Mouse (Mus musculus): ENCODE results near the gene Hsd11b2. TPM values are rescaled to one million over a fixed set of nuclear protein-coding genes. Genes with fewer than 3 reads are reported as not detected.

Hsd11b2 gene
- polyA plus RNA-seq, 1 experiment from 2014 or later, result 1.5 TPM

DNA sequence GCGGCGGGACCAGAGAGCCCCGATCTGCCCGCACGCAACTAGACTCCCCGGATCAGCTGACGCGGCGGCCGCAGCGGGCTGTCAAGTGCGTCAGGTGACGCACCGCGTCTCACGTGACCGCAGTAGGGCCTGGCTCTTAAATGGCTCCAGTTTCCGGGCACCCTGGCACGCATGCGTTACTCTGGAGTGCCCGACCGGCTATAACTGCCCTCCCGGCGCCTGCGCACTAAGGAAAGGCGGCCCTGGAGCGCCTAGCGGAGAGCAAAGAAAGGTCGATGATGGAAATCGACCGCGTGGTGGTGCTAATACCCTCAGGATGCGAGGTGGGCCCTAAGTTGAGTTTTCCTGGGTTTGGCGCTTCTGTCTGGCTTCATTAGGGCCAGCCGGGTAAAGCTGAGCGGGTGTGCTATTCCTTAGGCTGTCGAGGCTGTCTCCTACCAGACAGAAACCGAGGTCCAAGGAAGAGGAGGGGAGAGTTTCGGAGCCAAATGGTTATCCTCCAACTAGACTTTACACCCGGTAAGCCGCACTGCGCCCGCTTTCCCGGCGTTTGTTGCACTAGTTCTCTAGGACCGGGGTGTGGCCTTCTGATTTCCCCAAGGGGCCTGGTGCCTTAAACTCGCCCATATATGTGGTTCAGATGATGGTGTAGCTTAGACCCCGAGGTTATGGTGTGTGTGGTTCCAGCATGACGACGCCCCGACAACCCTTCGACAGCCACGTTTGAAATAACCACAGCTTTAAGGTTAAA is 47.6 kb downstream of the Hsd11b2 start, which contains the start of gene Atp6v0d1:
TSS of gene Atp6v0d1 (minus strand) at position 96 of the 751 bp plus-strand sequence.
- peak; percentile 99 for DNase-seq
- WGBS (ENCODE audit: insufficient replicate concordance), result 3% methylated on average over 52 of the region's 53 CpGs
- peak within 1 kb of the TSS; percentile 90 for H3K4me3 ChIP-seq (replicated peaks)
- peak within 1 kb of the TSS; percentile 96 for H3K9ac ChIP-seq
- no peaks in the 10 kb centered on the region for H3K27me3 ChIP-seq
- peaks cover 50% of the 10 kb centered on the region for H3K4me1 ChIP-seq (replicated peaks)
- ATAC-seq (ENCODE audit: low read depth), result peak; percentile 99
- H3K27ac ChIP-seq, result peak within 1 kb of the TSS; percentile 91
- H3K36me3 ChIP-seq, result 0 out of 2 replicates have a peak, but pooled peaks cover 4% of the 10 kb centered on the region
- no peaks in the 10 kb centered on the region for H3K9me3 ChIP-seq (replicated peaks)
- H3K4me2 ChIP-seq, result peak within 1 kb of the TSS; percentile 89

DNA sequence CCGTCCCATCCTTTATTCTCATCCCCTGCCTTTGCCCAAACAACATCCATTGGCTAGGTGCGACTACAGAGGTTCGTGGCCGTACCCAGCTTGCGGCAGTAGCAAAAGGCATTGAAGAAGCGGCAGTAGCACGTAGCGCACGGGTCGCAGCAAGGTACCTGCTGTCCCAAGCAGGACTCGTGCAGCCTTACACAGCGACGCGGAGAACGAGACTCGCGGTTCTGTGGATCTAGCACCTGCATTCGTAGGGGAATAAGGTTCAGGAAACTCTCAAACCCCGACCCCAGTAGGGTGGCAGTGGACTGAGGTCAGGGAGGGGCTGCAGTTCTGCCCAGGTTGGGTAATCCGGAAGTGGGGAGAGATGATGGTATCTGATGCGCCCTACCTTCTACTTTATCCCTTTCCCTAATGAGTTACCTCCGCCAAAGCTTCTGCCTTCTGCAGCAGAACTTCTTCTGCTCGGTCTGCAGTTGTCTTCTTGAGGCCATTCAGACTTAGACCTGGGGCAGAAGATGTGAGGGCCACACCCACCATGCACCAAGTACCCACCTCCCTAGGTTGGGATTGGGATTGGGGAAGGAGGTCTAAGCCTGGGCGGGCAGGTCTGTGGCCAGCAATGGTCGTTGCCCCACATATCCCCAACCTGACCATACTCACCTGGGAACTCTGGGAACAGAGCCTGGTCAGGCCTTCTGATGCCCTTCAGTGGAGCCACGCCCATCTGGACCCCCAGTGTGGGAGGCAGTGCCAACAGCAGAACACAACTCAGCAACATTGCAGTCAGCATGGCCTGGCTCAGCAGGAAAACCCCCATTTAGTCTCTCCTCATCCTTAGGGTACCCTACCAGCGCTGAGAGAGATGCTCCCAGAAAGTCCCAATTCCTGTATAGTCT is 48.4 kb downstream of the Hsd11b2 start:
- Histone ChIP-seq H3K9me3 (replicated peaks) (no peaks in the 10 kb centered on the region), H3K4me3 (replicated peaks) (peak overlapping the region; percentile 90), H3K27ac (peak overlapping the region; percentile 82; the same call in 1 of the 2 replicates), H3K9ac (peak overlapping the region; percentile 74), H3K27me3 (no peaks in the 10 kb centered on the region), H3K4me1 (replicated peaks) (peaks cover 43% of the 10 kb centered on the region), H3K4me2 (peak overlapping the region; percentile 79), H3K36me3 (0 out of 2 replicates have a peak, but pooled peaks cover 4% of the 10 kb centered on the region)
- ATAC-seq (ENCODE audit: low read depth) (no peak), DNase-seq (peak; percentile 42)
- 21% methylated on average over 27 of the region's 27 CpGs for WGBS (ENCODE audit: insufficient replicate concordance)

DNA sequence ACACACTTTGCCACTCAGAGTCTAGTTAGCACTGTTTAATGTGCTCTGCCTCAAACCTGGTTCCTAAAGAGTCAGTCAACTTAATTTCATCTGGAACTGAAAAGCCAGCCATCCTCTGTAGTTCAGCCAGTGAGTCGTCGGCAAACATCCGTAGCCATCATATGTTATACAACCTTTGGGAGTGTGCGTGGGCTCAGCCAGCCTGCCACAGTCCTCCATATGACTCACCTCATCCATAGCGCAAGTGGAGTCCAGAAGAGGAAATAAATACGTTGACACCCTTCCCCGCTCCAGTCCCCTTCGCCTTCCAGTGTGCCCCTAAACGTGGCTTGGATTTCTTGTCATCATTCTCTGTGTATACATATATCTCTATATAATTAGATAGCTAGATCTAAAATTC is 53.3 kb downstream of the Hsd11b2 start:
- H3K4me2 ChIP-seq, result no peak overlapping the region
- ATAC-seq (ENCODE audit: low read depth), result no peak
- H3K36me3 ChIP-seq, result no peaks in the 10 kb centered on the region
- peaks cover 5% of the 10 kb centered on the region for H3K4me1 ChIP-seq (replicated peaks)
- no peak overlapping the region for H3K9ac ChIP-seq
- no peaks in the 10 kb centered on the region for H3K27me3 ChIP-seq
- DNase-seq, result no peak
- WGBS (ENCODE audit: insufficient replicate concordance), result 82% methylated on average over 9 of the region's 9 CpGs
- H3K27ac ChIP-seq, result no peak overlapping the region
- no peak overlapping the region for H3K4me3 ChIP-seq (replicated peaks)
- H3K9me3 ChIP-seq (replicated peaks), result no peaks in the 10 kb centered on the region

DNA sequence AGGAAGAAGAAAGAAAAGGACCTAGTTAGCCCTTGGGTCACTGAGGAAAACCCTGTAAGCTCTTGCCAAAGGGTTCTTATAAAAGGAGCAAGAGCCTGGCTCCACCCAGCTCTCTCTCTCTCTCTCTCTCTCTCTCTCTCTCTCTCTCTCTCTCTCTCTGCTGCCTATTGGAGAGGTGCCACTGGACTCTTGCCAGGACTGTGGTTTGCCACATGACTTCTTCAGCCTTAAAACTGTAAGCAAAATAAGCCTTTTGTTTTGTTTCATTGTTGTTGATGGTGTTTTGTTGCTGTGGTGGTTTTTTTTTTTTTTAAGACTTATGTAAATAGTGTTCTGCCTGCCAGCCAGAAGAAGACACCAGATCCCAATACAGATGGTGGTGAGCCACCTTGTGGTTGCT is 54.9 kb downstream of the Hsd11b2 start:
- Histone ChIP-seq H3K4me1 (replicated peaks) (no peaks in the 10 kb centered on the region), H3K9ac (no peak overlapping the region), H3K27ac (no peak overlapping the region), H3K9me3 (replicated peaks) (no peaks in the 10 kb centered on the region), H3K4me3 (replicated peaks) (no peak overlapping the region), H3K4me2 (no peak overlapping the region), H3K27me3 (no peaks in the 10 kb centered on the region), H3K36me3 (no peaks in the 10 kb centered on the region)
- no peak for ATAC-seq (ENCODE audit: low read depth)
- DNase-seq, result no peak

Other genes starting within 250 kb of the Hsd11b2 start
- 0.10 TPM in 1 of 2 replicates, not detected in the other for gene Hsf4, start 249.0 kb upstream of the Hsd11b2 start, polyA plus RNA-seq (2015; fragmentation: Nextera tagmentation; extraction: Ambion mirVana)
- gene Nol3, start 242.6 kb upstream of the Hsd11b2 start, polyA plus RNA-seq (2015; fragmentation: Nextera tagmentation; extraction: Ambion mirVana), result 0.10 and 0.14 TPM in 2 replicates
- 0.60 and 1.1 TPM in 2 replicates for gene 4931428F04Rik, start 228.9 kb upstream of the Hsd11b2 start, polyA plus RNA-seq (2015; fragmentation: Nextera tagmentation; extraction: Ambion mirVana)
- 6.2 and 6.7 TPM in 2 replicates for gene Exoc3l, start 222.7 kb upstream of the Hsd11b2 start, polyA plus RNA-seq (2015; fragmentation: Nextera tagmentation; extraction: Ambion mirVana)
- gene E2f4, start 221.1 kb upstream of the Hsd11b2 start, polyA plus RNA-seq (2015; fragmentation: Nextera tagmentation; extraction: Ambion mirVana), result 187 and 232 TPM in 2 replicates
- 2.1 and 2.8 TPM in 2 replicates for gene Elmo3, start 213.2 kb upstream of the Hsd11b2 start, polyA plus RNA-seq (2015; fragmentation: Nextera tagmentation; extraction: Ambion mirVana)
- 9.4 and 9.5 TPM in 2 replicates for gene Lrrc29, start 192.5 kb upstream of the Hsd11b2 start, polyA plus RNA-seq (2015; fragmentation: Nextera tagmentation; extraction: Ambion mirVana)
- 103 and 108 TPM in 2 replicates for gene Tmem208, start 192.4 kb upstream of the Hsd11b2 start, polyA plus RNA-seq (2015; fragmentation: Nextera tagmentation; extraction: Ambion mirVana)
- gene Fhod1, start 170.8 kb upstream of the Hsd11b2 start, polyA plus RNA-seq (2015; fragmentation: Nextera tagmentation; extraction: Ambion mirVana), result 0.66 and 0.71 TPM in 2 replicates
- gene Slc9a5, start 169.9 kb upstream of the Hsd11b2 start, polyA plus RNA-seq (2015; fragmentation: Nextera tagmentation; extraction: Ambion mirVana), result 0.14 and 0.15 TPM in 2 replicates
- gene Plekhg4, start 145.5 kb upstream of the Hsd11b2 start, polyA plus RNA-seq (2015; fragmentation: Nextera tagmentation; extraction: Ambion mirVana), result 0.05 and 0.09 TPM in 2 replicates
- gene Kctd19, start 105.3 kb upstream of the Hsd11b2 start, polyA plus RNA-seq (2015; fragmentation: Nextera tagmentation; extraction: Ambion mirVana), result not detected in 2 replicates
- 0.15 and 0.16 TPM in 2 replicates for gene Lrrc36, start 105.2 kb upstream of the Hsd11b2 start, polyA plus RNA-seq (2015; fragmentation: Nextera tagmentation; extraction: Ambion mirVana)
- 1.6 and 1.8 TPM in 2 replicates for gene Tppp3, start 47.2 kb upstream of the Hsd11b2 start, polyA plus RNA-seq (2015; fragmentation: Nextera tagmentation; extraction: Ambion mirVana)
- 2.1 TPM in 2 replicates for gene Zdhhc1, start 21.9 kb upstream of the Hsd11b2 start, polyA plus RNA-seq (2015; fragmentation: Nextera tagmentation; extraction: Ambion mirVana)
- 49.4 and 52.7 TPM in 2 replicates for gene Atp6v0d1, start 47.3 kb downstream of the Hsd11b2 start, polyA plus RNA-seq (2015; fragmentation: Nextera tagmentation; extraction: Ambion mirVana)
- 7.2 and 9.0 TPM in 2 replicates for gene Ripor1, start 86.5 kb downstream of the Hsd11b2 start, polyA plus RNA-seq (2015; fragmentation: Nextera tagmentation; extraction: Ambion mirVana)
- gene Ctcf, start 117.8 kb downstream of the Hsd11b2 start, polyA plus RNA-seq (2015; fragmentation: Nextera tagmentation; extraction: Ambion mirVana), result 69.1 and 75.8 TPM in 2 replicates
- gene Agrp, start 118.6 kb downstream of the Hsd11b2 start, polyA plus RNA-seq (2015; fragmentation: Nextera tagmentation; extraction: Ambion mirVana), result 0.15 and 0.41 TPM in 2 replicates
- gene Carmil2, start 167.5 kb downstream of the Hsd11b2 start, polyA plus RNA-seq (2015; fragmentation: Nextera tagmentation; extraction: Ambion mirVana), result 0.29 and 0.32 TPM in 2 replicates
- 24.4 and 26.8 TPM in 2 replicates for gene Acd, start 182.3 kb downstream of the Hsd11b2 start, polyA plus RNA-seq (2015; fragmentation: Nextera tagmentation; extraction: Ambion mirVana)
- 8.5 and 8.6 TPM in 2 replicates for gene Pard6a, start 182.4 kb downstream of the Hsd11b2 start, polyA plus RNA-seq (2015; fragmentation: Nextera tagmentation; extraction: Ambion mirVana)
- not detected in 2 replicates for gene 4933405L10Rik, start 188.9 kb downstream of the Hsd11b2 start, polyA plus RNA-seq (2015; fragmentation: Nextera tagmentation; extraction: Ambion mirVana)
- gene Enkd1, start 189.5 kb downstream of the Hsd11b2 start, polyA plus RNA-seq (2015; fragmentation: Nextera tagmentation; extraction: Ambion mirVana), result 8.6 and 8.8 TPM in 2 replicates
- gene Gfod2, start 239.9 kb downstream of the Hsd11b2 start, polyA plus RNA-seq (2015; fragmentation: Nextera tagmentation; extraction: Ambion mirVana), result 2.6 and 3.1 TPM in 2 replicates